Mouse (Mus musculus) MEL (cell line): Measurements from ENCODE around the gene Otop1. TPM values are rescaled to one million over a fixed set of nuclear protein-coding genes. Genes with fewer than 3 reads are reported as not detected.

Source experiments
- DNase-seq: peaks from one replicate; pipeline ENCODE4 v3.0.0; 2011; ENCODE audit warnings: low read depth, low spot score
- H3K27ac ChIP-seq: 2 replicates; pipeline ENCODE4 v1.5.1; 2012; ENCODE audit warnings: low read depth, mild to moderate bottlenecking, control low read depth, low read length, moderate library complexity; ENCODE audit not compliant: control insufficient read depth
- H3K27me3 ChIP-seq, 2 experiments: fragments of 150-350 bp in 1 of 2; sonication (generic) in 1 of 2; 2 replicates each; pipeline ENCODE4 v1.6.1; 2012; ENCODE audit warnings: low read length in 2 of 2, mild to moderate bottlenecking in 2 of 2, improper control_type of control experiment in 1 of 2, moderate library complexity in 1 of 2; ENCODE audit not compliant: insufficient read depth in 2 of 2, control insufficient read depth in 1 of 2
- H3K36me3 ChIP-seq, 2 experiments: 2 replicates each; pipeline ENCODE4 v1.6.1; 2012 to 2014; ENCODE audit warnings: low read length in 2 of 2, improper control_type of control experiment in 1 of 2, inconsistent platforms in 1 of 2, mild to moderate bottlenecking in 1 of 2; ENCODE audit not compliant: insufficient read depth in 2 of 2, control insufficient read depth in 1 of 2
- H3K4me1 ChIP-seq, 2 experiments: fragments of 150-350 bp in 1 of 2; sonication (generic) in 1 of 2; 2 replicates each; pipeline ENCODE4 v1.6.1; 2012; ENCODE audit warnings: low read length in 2 of 2, improper control_type of control experiment in 1 of 2, mild to moderate bottlenecking in 1 of 2; ENCODE audit not compliant: insufficient read depth in 2 of 2, control insufficient read depth in 1 of 2
- H3K4me3 ChIP-seq, 2 experiments: fragments of 150-350 bp in 1 of 2; sonication (generic) in 1 of 2; 2 replicates each; pipeline ENCODE4 v1.5.1; 2012; ENCODE audit warnings: low read depth in 2 of 2, low read length in 2 of 2, mild to moderate bottlenecking in 2 of 2, moderate library complexity in 2 of 2, control low read depth in 1 of 2, improper control_type of control experiment in 1 of 2; ENCODE audit not compliant: control insufficient read depth in 1 of 2, insufficient read depth in 1 of 2
- H3K79me2 ChIP-seq: 2 replicates; pipeline ENCODE4 v1.6.1; 2012; ENCODE audit warnings: mild to moderate bottlenecking, low read length, moderate library complexity; ENCODE audit not compliant: control insufficient read depth, poor library complexity, insufficient read depth
- H3K9ac ChIP-seq: 2 replicates; pipeline ENCODE4 v1.6.1; 2012; ENCODE audit warnings: low read depth, mild to moderate bottlenecking, control low read depth, low read length, moderate library complexity; ENCODE audit not compliant: control insufficient read depth, poor library complexity, severe bottlenecking
- H3K9me3 ChIP-seq: fragments of 150-350 bp; sonication (generic); replicated peaks from 2 replicates; pipeline ENCODE4 v1.6.1; 2012; ENCODE audit warnings: mild to moderate bottlenecking, low read length, improper control_type of control experiment, moderate library complexity; ENCODE audit not compliant: insufficient read depth
- BHLHE40 ChIP-seq: IDR thresholded peaks from 2 replicates; pipeline ENCODE4 v1.6.1; 2012; ENCODE audit warnings: low read depth, mild to moderate bottlenecking, inconsistent platforms, low read length, improper control_type of control experiment, borderline replicate concordance
- CHD2 ChIP-seq: IDR thresholded peaks from 2 replicates; pipeline ENCODE4 v1.6.1; 2011; ENCODE audit warnings: low read length, improper control_type of control experiment
- E2F4 ChIP-seq: IDR thresholded peaks from 2 replicates; pipeline ENCODE4 v1.6.1; 2011; ENCODE audit warnings: low read depth, low read length, improper control_type of control experiment, borderline replicate concordance
- ELF1 ChIP-seq: IDR thresholded peaks from 2 replicates; pipeline ENCODE4 v1.6.1; 2014; ENCODE audit warnings: low read depth, mild to moderate bottlenecking, inconsistent platforms, low read length, improper control_type of control experiment, moderate library complexity
- KAT2A ChIP-seq: conservative IDR thresholded peaks from 2 replicates; pipeline ENCODE4 v1.6.1; 2012; ENCODE audit warnings: low read depth, low read length, improper control_type of control experiment, inconsistent platforms
- MAFK ChIP-seq: IDR thresholded peaks from 2 replicates; pipeline ENCODE4 v1.6.1; 2011; ENCODE audit warnings: low read depth, mild to moderate bottlenecking, low read length, improper control_type of control experiment, borderline replicate concordance
- MYB ChIP-seq: IDR thresholded peaks from 2 replicates; pipeline ENCODE4 v1.6.1; 2011; ENCODE audit warnings: mild to moderate bottlenecking, low read depth, low read length, improper control_type of control experiment
- MYC ChIP-seq: IDR thresholded peaks from 2 replicates; pipeline ENCODE4 v1.6.1; 2011; ENCODE audit warnings: low read depth, mild to moderate bottlenecking, low read length, improper control_type of control experiment, moderate library complexity
- NRF1 ChIP-seq: IDR thresholded peaks from 2 replicates; pipeline ENCODE4 v1.6.1; 2014; ENCODE audit warnings: low read depth, mild to moderate bottlenecking, inconsistent platforms, low read length, improper control_type of control experiment, moderate library complexity; ENCODE audit not compliant: poor library complexity, insufficient read depth, severe bottlenecking
- POLR2A ChIP-seq, 2 experiments: IDR thresholded peaks; 2 replicates each; pipeline ENCODE4 v1.6.1; 2011 to 2012; ENCODE audit warnings: low read length in 2 of 2, mild to moderate bottlenecking in 2 of 2, control low read depth in 1 of 2, improper control_type of control experiment in 1 of 2, low read depth in 1 of 2, moderate library complexity in 1 of 2; ENCODE audit not compliant: control insufficient read depth in 1 of 2, insufficient read depth in 1 of 2, poor library complexity in 1 of 2
- POLR2AphosphoS2 ChIP-seq: IDR thresholded peaks from 2 replicates; pipeline ENCODE4 v1.6.1; 2011; ENCODE audit warnings: low read length, improper control_type of control experiment
- RCOR1 ChIP-seq: IDR thresholded peaks from 2 replicates; pipeline ENCODE4 v1.6.1; 2012; ENCODE audit warnings: low read depth, mild to moderate bottlenecking, inconsistent platforms, low read length, improper control_type of control experiment
- TAL1 ChIP-seq: IDR thresholded peaks from 2 replicates; pipeline ENCODE4 v1.6.1; 2012; ENCODE audit warnings: mild to moderate bottlenecking, inconsistent platforms, low read length, moderate library complexity, mixed read lengths
- TCF12 ChIP-seq: IDR thresholded peaks from 2 replicates; pipeline ENCODE4 v1.6.1; 2014; ENCODE audit warnings: low read depth, mild to moderate bottlenecking, inconsistent platforms, low read length, improper control_type of control experiment, moderate library complexity
- USF1 ChIP-seq: IDR thresholded peaks from 2 replicates; pipeline ENCODE4 v1.6.1; 2014; ENCODE audit warnings: low read depth, mild to moderate bottlenecking, inconsistent platforms, low read length, improper control_type of control experiment, moderate library complexity
- USF2 ChIP-seq, 2 experiments: IDR thresholded peaks; 2 replicates each; pipeline ENCODE4 v1.6.1; 2011 to 2012; ENCODE audit warnings: improper control_type of control experiment in 2 of 2, low read length in 2 of 2, borderline replicate concordance in 1 of 2, inconsistent platforms in 1 of 2, low read depth in 1 of 2, mild to moderate bottlenecking in 1 of 2; ENCODE audit not compliant: insufficient read depth in 1 of 2
- ZNF384 ChIP-seq: IDR thresholded peaks from 2 replicates; pipeline ENCODE4 v1.6.1; 2012; ENCODE audit warnings: low read depth, mild to moderate bottlenecking, inconsistent platforms, low read length, improper control_type of control experiment
- polyA plus RNA-seq, 2 experiments: library from polyadenylated mRNA; stranded (reverse) in 1 of 2; unstranded in 1 of 2; fragments of >175 nt in 1 of 2; fragments of >200 nt in 1 of 2; gene quantifications; 2 replicates each; pipeline versions ENCODE4 v1.2.1 to v1.2.4; 2012; ENCODE audit warnings: low replicate concordance in 2 of 2, low read depth in 1 of 2; ENCODE audit not compliant: insufficient read length in 2 of 2, insufficient read depth in 1 of 2, missing spikeins in 1 of 2
- total RNA-seq: library from RNA; depleted of rRNA; stranded (reverse); fragments of 300-350 nt; gene quantifications from 2 replicates; pipeline ENCODE4 v1.2.3, GENCODE M21; 2012

Gene Otop1
- total and polyA plus RNA-seq, 3 experiments, result 0.08 TPM; not detected in 2

DNA sequence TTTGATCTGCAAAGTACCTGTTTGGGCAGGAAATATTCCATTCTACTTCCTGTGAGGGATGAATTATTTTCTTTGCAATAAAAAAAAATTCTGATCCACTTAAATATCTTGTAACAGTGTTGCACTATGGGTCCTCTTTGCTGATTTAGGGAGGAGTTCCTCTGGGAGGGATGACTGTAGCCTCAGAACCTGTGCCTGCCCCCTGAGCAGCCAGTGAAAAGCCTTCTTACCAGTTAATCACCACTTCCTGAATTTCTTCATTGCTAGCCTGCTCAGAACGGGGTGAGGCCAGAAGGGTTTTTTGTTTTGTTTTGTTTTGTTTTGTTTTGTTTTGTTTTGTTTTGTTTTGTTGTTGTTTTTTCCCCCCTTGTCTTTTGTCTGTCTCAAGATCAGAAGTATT is 4.3 kb downstream of the Otop1 start:
- Histone ChIP-seq H3K4me1 (peaks cover 0 to 12% of the 10 kb centered on the region in 2 experiments; a peak in 1 of 4 replicates), H3K9me3 (no peaks in the 10 kb centered on the region), H3K36me3 (peaks cover 0 to 2% of the 10 kb centered on the region in 2 experiments; a peak in 1 of 4 replicates), H3K27ac (no peak overlapping the region), H3K79me2 (no peaks in the 10 kb centered on the region), H3K9ac (0 out of 2 replicates have a peak overlapping the region, but pooled peaks have one; percentile 9), H3K4me3 (peak overlapping the region in 1 of 2 experiments; percentile 24; a peak in 2 of 4 replicates), H3K27me3 (no peaks in the 10 kb centered on the region)
- no peak for TF ChIP-seq MYC
- peak; percentile 56 for DNase-seq

DNA sequence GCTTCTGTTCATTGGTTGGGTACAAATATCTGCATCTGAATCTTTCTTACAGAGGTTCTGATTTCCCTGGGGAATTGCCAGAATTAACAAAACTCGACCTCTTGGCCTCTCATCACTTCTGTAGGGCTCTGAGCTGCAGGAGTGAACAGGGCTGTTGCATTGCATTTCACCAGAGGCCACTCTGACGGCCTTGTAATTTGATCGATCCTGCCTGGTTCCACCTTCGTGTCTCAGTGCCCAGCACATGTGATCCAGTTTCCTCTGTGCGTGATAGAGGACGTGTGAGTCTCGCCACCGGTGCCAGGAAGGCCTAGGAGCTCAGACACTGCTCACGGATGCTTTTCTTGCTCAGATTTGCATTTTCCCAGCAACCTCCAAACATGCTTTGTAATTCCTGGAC is 10.0 kb downstream of the Otop1 start:
- H3K4me3 ChIP-seq, result no peak overlapping the region
- no peaks in the 10 kb centered on the region for H3K9me3 ChIP-seq
- no peak for TF ChIP-seq RCOR1
- no peak for TF ChIP-seq USF1
- TF ChIP-seq CHD2, result no peak
- TF ChIP-seq MYB, result no peak
- no peak for TF ChIP-seq MYC
- no peak for TF ChIP-seq BHLHE40
- TF ChIP-seq USF2 (IDR thresholded peaks at IDR 0.05; ENCODE audit: borderline replicate concordance in 1 of 2, insufficient read depth in 1 of 2, low read depth in 1 of 2, low read length in 2 of 2), result no peak
- TF ChIP-seq POLR2AphosphoS2, result no peak
- TF ChIP-seq ZNF384, result no peak
- TF ChIP-seq TAL1, result no peak
- no peak for TF ChIP-seq E2F4
- TF ChIP-seq TCF12, result no peak
- TF ChIP-seq NRF1, result no peak
- no peak for TF ChIP-seq MAFK
- TF ChIP-seq ELF1, result no peak
- TF ChIP-seq POLR2A (IDR thresholded peaks at IDR 0.05; ENCODE audit: control insufficient read depth in 1 of 2, insufficient read depth in 1 of 2, low read depth in 1 of 2, low read length in 2 of 2, poor library complexity in 1 of 2), result no peak
- TF ChIP-seq KAT2A, result no peak
- H3K36me3 ChIP-seq, result no peaks in the 10 kb centered on the region
- H3K79me2 ChIP-seq, result no peaks in the 10 kb centered on the region
- DNase-seq, result no peak
- H3K27ac ChIP-seq, result no peak overlapping the region
- no peaks in the 10 kb centered on the region for H3K4me1 ChIP-seq
- no peaks in the 10 kb centered on the region for H3K27me3 ChIP-seq
- no peak overlapping the region for H3K9ac ChIP-seq
